Mouse (Mus musculus) bone marrow macrophage, adult 2 months (primary cell): Measurements from ENCODE around the gene Cox5a.

Experiments used
- CTCF ChIP-seq: IDR thresholded peaks from 2 replicates; pipeline ENCODE4 v1.5.1; 2012; ENCODE audit warnings: low read depth, mild to moderate bottlenecking, low read length, moderate library complexity
- POLR2A ChIP-seq: IDR thresholded peaks from 2 replicates; pipeline ENCODE4 v1.6.1; 2012; ENCODE audit warnings: mild to moderate bottlenecking, low read depth, low read length, borderline replicate concordance

DNA sequence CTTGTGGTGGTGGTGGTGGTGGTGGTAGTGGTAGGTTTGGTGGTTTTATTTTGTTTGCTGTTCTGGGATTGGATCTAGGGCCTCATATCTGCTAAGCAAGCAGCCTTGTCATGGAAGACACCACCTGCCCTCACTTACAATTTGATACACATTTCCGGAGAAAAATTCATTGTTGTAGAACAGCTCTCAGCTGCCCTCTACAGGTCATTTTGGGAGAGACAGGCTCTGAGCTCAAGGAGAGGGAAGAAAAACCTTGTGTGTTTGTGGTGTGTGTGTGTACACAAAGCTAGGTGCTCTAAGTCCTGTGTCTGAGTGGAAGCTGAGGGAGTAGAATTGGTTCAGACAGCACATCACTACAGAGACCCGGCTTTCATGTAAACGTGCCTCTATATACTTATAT is 4.0 kb upstream of the Cox5a start:
- no peak for TF ChIP-seq POLR2A
- no peak for TF ChIP-seq CTCF
